Mouse (Mus musculus): Measurements from ENCODE around the gene Ism1. TPM values are rescaled to one million over a fixed set of nuclear protein-coding genes. Genes with fewer than 3 reads are reported as not detected.

Gene Ism1
- total RNA-seq, 4 experiments from 2014 or later, result 4.7 to 5.8 (median 5.4) TPM

GRCm38 (mm10) chr2:139807887-139808286 lies 129.9 kb downstream of the Ism1 start:
- DNase-seq (ENCODE audit: low spot score in 2 of 2), result no peak

Other genes with a start within 250 kb of the Ism1 start
- gene Sptlc3, start 184.3 kb upstream of the Ism1 start, total RNA-seq (2022), result not detected